Mouse (Mus musculus) T-cell, adult 2 months (primary cell): Measurements from ENCODE around the gene Zfp263.

Experiments used
- DNase-seq: peaks from one replicate; pipeline ENCODE4 v3.0.0; 2022; ENCODE audit warnings: low spot score

Zfp263 gene

DNA sequence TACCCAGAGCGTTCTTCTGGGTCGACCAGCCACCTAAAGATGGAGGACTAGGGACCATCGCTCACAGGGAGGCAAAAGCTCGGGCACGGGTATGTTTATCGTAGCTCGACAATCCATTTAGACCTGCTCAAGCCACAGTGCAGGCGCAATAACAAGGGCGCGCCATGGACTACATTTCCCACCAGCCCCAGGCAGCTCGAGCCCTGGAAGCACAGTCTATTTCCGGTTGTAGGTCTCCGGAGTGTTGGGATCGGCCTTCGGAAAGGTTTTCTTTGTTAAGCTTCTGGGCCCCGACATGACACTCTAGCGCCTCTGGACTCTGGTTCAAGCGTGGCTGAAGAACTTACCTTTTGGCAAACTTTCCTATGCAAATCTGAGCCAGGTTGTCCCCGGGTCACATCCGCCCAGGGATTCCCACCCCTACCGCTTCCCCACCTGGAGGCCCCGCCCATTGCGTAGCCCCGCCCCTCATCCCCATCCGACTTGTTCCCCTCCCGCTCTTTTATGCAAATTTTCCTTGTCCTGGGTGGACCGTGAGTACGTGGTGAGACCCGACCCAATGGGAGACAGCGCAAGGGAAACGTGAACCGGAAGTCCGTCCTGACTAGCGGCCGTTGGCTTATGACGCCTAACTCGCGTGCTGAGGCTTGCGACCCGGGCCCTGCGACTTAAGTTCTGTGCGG is at the start of gene Zfp263:
Gene Zfp263 (plus strand): TSS at position 591 of the 683 bp plus-strand sequence.
- DNase-seq, result peak; percentile 92

DNA sequence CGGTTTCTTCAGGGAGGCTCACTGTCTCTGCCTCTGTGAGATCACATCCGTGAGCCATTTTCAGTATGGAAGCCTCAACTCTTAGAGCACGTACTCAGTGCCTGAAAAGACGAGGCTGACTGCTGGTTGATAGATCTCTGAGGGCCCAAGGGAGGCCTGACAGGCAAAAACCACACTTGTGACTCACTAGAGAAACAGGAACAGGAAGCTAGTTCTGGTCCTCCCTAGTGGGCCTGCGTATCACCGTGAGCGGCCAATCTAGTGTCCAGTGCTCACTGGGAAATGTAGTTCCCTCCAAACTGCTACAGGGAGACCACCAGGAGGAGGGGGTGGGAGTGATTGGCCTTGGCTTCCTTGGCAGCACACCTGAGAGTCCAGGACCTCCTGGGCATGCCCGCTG is 44.6 kb upstream of the Zfp263 start:
- no peak for DNase-seq

DNA sequence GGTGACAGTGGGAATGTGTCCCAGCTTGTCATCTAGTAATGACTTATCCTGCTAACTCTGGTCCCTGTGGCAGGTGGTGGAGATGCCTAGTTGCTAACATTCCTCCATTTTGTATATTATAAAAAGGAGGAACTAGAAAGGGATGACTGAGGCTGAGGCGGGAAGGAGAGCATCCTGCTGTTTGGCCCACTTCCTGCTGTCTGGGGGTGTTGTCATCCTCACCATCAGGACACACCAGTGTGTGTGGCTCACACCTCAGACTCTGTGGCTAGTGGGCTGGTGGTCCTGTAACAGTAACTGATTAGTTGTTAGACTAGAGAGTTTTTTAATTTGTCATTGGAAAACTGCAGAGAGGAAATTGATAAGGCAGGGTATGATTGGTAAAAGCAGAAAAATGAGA is 43.0 kb upstream of the Zfp263 start:
- no peak for DNase-seq

DNA sequence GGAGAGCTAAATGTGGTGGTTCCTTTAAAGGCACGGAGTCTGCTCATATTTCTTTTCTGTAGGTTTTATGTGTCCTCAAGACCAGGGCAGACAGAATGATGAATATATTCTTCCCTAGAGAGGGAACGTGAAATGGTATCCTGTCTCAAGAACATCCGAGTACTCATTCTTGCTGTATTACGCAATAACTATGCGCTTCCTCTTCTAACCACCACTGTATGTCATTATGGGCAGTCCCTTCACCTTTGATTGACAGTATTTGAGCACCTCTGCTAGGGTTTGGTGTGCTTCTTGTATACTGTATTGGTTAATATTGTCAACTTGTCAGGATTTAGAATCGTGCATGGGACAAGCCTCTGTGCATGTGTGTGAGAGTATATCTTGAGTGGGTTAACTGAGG is 37.2 kb upstream of the Zfp263 start:
- DNase-seq, result no peak

DNA sequence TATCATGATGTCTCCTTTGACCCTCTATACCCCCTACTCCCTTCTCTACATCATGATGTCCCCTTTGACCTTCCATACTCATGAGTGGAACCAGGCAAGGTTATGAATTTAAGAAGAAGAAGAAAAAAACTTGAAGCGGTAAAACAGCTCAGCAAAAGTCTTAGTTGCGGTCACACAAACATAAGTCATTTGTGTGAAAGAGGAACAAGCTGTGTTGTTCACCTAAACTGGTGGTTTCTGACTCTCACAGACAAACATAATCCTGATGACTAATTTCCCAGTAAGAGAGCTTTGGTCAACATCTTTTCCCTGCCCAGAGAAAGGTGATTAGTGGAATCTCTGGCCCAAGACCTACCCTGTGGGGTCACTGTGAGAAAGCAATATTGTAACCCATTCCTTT is 29.2 kb upstream of the Zfp263 start:
- DNase-seq, result no peak

DNA sequence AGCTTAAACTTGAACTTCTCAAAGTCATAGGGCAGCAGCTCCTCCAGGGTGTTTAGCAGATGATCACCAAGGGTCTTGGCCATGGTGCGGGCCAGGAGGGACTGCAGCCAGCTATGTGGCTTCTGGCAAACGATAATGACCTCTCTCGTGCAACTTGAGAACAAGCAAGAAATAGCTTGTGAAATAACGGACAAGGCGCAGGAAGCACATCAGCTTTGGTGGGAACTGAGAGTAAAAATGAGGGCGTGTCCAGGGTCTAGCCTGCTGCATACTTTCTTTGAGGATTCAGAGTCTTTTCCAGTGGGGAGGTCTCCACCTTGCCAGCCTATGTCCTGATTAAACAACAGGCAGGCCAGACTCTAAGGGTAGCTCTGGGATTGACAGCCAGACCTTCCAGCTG is 25.9 kb upstream of the Zfp263 start, which contains the start of gene Mefv:
Gene Mefv (minus strand): TSS at position 118 of the 400 bp plus-strand sequence.
- DNase-seq, result no peak

DNA sequence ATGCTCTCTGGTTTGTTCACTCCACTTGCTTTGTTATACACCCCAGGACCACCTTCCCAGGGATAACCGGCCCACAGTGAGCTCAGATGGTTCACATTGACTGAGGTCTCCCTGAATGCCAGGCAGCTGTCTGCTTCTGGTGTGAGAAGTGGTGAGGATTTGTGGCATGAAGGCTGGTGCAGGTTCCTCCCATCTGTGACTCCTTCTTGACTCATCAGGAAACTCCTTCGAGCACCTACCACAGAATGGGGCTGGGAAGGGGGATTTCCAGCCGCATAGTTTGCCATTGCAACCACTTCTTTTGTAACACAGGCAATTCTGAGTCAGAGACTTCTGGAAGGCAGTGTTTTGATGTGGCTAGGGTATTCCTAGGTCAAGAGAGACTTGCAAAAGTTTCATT is 20.7 kb upstream of the Zfp263 start:
- peak; percentile 16 for DNase-seq

DNA sequence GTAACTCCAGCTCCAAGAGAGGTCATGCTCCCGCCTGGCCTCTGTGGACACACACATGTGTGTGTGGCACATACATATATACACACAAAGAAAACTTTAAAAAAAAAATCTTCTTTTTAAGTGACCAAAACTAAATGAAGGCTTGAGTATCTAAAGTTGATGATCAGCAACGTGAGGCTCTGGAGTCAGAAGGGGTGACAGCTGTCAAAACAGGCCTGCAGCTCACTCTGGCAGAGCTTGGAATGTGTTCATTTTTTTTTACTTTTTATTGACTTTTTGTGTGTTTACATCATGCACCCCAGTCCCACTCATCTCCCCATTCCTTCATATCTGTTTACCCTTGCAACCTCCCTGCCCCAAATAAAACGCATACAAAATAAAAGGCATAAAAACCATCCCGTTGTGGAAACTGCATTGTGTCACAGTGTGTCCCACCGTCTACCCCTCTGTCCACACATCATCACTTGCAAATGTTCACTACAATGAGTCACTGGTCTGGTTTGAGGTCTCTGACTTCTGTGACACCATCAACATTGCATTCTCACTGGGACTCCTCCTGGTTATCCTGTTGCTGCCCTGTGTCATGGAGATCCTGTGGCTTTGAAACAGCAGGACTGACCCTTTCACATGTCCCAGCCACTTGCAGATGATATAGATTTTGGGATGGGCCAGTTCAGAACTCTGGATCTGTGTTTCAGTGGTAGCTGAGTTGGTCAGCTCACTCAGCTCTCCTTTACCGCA is 15.7 kb upstream of the Zfp263 start:
- DNase-seq, result no peak

DNA sequence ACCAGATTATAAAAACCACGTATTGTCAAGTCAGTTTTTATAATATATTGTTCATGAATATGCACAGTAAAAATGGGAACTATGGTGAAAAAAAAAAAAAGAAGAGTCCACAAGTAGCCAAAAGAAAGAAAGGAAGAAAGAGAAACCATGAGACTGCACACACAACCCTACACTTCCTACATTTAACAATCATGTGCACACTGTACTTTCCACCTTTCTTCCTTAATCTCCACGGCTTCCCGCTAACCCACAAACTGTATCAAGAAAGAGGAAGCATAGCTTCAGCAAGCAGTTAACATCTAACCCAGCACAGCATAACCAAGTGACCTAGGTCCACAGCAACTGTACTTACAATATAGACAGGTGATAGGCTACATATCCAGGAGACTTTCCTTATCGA is 11.3 kb upstream of the Zfp263 start:
- no peak for DNase-seq

DNA sequence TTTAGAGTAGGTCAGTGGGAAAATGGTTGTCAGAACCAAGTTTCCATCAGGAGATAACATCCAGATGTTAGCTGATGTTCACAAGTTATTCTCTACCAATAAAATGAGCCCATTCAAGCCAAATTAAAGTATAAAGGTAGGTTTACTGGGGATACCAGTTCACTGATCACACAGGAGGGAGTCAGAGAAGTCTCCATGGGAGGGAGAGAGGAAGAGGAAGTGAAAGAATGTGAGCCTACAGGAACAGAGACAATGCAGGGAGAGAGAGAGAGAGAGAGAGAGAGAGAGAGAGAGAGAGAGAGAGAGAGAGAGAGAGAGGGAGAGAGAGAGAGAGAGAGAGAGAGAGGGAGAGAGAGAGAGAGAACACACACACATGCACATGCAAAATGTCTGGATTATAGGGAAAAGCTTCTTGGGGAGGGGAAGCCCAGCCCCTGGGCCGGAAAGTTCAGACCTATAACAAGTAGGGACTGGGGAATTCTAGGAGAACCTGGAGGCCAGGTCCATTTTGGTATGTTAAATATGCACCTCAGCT is 10.6 kb upstream of the Zfp263 start:
- DNase-seq, result no peak

DNA sequence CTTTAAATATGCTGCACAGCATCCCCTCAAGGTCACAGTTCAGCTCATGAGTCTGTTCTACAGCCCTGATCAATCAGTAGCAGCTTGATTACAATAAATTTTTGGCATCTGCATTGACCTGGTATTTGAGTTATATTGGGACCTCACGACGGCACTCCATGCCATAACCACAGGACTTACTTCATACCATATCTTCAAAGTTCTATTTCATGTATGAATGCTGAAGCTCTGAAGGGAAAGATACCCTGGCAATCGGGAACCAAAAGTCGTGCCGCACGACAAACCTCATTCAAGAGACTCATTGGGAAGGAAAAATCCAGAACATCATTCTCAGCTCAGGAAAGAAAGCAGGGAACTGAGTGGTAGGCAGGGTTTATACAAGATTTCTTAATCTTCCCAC is 1.4 kb upstream of the Zfp263 start:
- no peak for DNase-seq

DNA sequence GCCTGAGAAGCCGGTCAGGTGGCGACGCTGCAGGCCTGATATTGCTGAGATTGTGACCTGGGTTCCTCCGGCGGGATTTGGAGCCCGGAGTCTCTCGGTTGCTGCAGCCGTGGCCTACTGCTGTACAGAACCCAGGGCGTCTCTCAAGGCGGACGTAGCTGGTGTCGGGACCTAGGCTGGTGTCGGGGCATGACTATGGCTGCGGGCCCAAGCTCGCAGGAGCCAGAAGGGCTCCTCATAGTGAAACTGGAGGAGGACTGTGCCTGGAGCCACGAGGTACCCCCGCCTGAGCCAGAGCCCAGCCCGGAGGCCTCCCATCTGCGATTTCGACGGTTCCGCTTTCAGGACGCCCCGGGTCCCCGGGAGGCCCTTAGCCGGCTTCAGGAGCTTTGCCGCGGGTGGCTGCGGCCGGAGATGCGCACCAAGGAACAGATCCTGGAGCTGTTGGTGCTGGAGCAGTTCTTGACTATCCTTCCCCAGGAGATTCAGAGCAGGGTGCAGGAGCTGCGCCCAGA is 350 bp downstream of the Zfp263 start:
- DNase-seq, result no peak

DNA sequence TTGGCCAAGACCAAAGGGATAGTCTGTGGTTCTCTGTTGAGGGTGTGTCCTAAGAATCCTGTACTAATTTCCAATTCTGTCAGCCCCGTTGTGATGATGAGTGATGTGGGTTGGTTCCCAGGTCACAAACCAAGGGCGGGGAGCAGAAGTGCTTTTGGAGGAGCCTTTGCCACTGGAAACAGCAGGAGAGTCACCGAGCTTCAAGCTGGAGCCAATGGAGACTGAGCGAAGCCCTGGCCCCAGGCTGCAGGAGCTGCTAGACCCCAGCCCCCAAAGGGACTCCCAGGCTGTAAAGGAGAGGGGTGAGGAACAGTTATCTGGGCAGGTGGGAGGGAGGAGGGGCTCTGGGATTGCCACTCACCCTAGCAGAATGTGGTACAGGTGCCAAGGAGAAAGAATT is 1.8 kb downstream of the Zfp263 start:
- no peak for DNase-seq

DNA sequence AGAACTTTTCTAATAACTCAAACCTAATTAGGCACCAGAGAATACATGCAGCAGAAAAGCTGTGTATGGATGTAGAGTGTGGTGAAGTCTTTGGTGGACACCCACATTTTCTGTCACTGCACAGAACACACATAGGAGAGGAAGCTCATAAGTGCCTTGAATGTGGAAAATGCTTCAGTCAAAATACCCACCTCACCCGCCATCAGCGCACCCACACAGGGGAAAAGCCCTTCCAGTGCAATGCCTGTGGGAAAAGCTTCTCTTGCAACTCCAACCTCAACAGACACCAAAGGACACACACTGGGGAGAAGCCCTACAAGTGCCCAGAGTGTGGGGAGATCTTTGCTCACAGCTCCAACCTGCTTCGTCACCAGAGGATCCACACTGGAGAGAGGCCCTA is 5.1 kb downstream of the Zfp263 start:
- DNase-seq, result no peak

DNA sequence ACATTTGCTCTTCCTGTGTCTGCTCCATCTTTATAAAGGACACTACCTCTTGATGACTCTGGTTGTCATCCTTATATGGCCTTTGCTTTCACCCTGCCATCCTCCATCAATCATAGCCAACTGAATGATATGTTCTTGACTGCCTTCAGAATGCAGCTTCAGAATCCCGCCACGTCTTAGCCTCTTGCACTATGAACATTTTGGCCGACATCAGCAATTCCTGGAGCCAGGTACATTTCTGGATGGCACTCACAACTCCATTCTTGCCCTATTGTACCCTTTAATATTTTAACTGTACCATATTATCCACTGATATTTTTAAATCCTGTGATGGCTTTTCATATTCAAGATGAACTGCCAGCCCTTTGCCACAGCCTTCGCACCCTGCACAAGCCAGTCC is 27.7 kb downstream of the Zfp263 start:
- DNase-seq, result no peak

DNA sequence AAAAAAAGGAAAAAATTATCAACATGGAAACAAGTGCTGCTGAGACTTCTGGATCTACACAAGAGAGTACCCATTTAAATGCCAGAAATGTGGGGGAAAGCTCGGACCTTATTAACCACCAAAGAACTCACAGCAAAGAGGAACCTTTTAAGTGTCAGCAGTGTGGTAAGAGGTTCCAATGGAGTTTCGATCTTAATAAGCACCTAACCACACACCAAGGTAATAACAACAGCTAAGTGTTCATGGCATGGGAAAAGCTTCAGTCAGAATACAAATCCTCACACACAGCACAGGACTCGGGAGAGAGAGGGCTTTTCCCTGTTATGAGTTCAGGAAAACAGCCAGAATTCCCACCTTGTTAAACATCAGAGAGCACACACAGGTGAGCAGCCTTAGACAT is 32.5 kb downstream of the Zfp263 start:
- no peak for DNase-seq

DNA sequence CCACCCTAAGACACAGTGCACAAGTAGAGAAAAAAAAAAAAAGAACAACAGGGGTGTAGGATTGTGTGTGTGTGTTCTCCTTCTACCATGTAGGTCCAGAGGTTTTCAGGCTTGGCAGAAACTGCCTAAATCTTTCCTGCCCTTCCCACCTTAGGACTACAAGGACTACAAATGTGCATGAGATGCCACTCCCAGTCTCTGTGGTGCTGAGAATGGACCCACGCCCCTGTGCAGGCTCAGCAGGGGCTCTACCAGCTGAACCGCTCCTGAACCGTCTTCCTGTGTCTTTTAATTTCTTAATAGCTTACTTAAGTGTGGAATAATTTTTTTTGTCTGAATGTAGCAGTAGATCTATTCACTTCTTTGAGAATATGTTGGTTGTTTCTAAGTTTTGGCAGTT is 34.1 kb downstream of the Zfp263 start:
- DNase-seq, result no peak

DNA sequence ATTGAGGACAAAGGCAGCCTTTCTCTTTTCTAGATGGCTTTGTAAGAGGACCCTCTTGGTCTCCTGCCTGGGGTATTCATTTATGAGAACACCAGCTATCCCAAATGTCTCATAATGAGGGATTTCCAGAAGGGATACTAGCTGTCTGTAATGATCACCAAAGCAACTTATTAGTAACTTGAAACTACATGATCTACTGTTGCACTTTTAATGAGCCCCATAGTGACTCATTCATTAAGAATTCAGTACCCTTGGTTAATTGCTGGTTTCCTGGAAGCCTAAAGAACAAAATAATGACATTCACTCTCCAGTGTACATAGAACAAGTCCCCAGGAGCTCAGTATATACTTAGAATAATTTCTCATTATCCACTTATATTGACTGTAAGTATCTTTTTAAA is 37.3 kb downstream of the Zfp263 start:
- DNase-seq, result no peak

DNA sequence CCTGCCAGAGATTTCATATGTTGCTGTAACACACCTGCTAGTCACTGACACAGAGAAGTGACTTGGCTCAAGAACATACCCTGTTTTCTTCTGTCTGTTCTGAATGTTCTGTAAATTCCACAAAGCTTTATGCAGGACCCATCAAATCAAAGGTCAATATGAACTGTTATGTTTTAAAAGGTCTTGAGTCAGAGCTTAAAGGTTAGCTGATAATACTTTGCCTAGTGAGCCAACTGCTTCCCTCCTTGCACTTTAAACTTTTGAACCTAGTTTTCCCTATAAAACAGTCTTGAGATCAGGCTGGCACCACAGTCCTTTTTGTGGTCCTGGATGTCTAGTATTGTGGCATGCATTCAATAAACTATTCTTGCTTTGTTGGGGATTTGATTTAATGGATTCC is 44.5 kb downstream of the Zfp263 start:
- no peak for DNase-seq
